Mouse (Mus musculus): ENCODE measurements at regions not wholly inside any gene's neighbourhood (a gene's known extent, or its start where the extent isn't known, plus 50 kb on each side); places are given as distances from the start of the nearest gene placed in this dataset.

GRCm38 (mm10) chr11:117036977-117037376 lies 78.0 kb upstream of the Sec14l1 start:
- DNase-seq = no peak

GRCm38 (mm10) chr11:117038282-117039106 lies 76.5 kb upstream of the Sec14l1 start:
- no peak for DNase-seq

GRCm38 (mm10) chr11:117040829-117041228 lies 74.1 kb upstream of the Sec14l1 start:
- no peak for DNase-seq

- no peak for DNase-seq
Measured at GRCm38 (mm10) chr11:117042336-117042735, 72.6 kb upstream of the Sec14l1 start.

- DNase-seq = peak; percentile 51
Measured at GRCm38 (mm10) chr11:117043524-117043923, 71.4 kb upstream of the Sec14l1 start.

- DNase-seq = no peak
Measured at GRCm38 (mm10) chr11:117044731-117045130, 70.2 kb upstream of the Sec14l1 start.

GRCm38 (mm10) chr11:117046636-117047035 lies 68.3 kb upstream of the Sec14l1 start:
- DNase-seq = no peak

- DNase-seq = peak; percentile 70
Measured at GRCm38 (mm10) chr11:117047172-117047950, 67.6 kb upstream of the Sec14l1 start.

GRCm38 (mm10) chr11:117048911-117049310 lies 66.1 kb upstream of the Sec14l1 start:
- no peak for DNase-seq

GRCm38 (mm10) chr11:117050788-117051187 lies 64.2 kb upstream of the Sec14l1 start:
- DNase-seq = no peak

GRCm38 (mm10) chr11:117056958-117057357 lies 58.0 kb upstream of the Sec14l1 start:
- peak; percentile 69 for DNase-seq

GRCm38 (mm10) chr11:117057451-117057850 lies 57.5 kb upstream of the Sec14l1 start:
- DNase-seq = peak; percentile 20

GRCm38 (mm10) chr11:117059120-117059519 lies 55.8 kb upstream of the Sec14l1 start:
- DNase-seq = no peak

GRCm38 (mm10) chr11:117059981-117060705 lies 54.8 kb upstream of the Sec14l1 start:
- DNase-seq = no peak

- no peak for DNase-seq
Measured at GRCm38 (mm10) chr11:117060706-117061337, 54.1 kb upstream of the Sec14l1 start.

GRCm38 (mm10) chr11:117062772-117063499 lies 52.0 kb upstream of the Sec14l1 start:
- DNase-seq = peak; percentile 69

Data from adrenal gland, adult 2 months (tissue).